Mouse (Mus musculus) midbrain, postnatal 0 days (tissue): Measurements from ENCODE around the gene Soga1. TPM values are rescaled to one million over a fixed set of nuclear protein-coding genes. Genes with fewer than 3 reads are reported as not detected.

Source experiments
- ATAC-seq: fragments of 200-750 bp; cut with Nextera tagmentation; 2 replicates; pipeline ENCODE4 v1.8.0; 2017; ENCODE audit warnings: moderate number of reproducible peaks, mild to moderate bottlenecking, moderate TSS enrichment, moderate library complexity; ENCODE audit not compliant: low FRiP score
- DNase-seq: peaks from one replicate; pipeline ENCODE4 v3.0.0-alpha.2; 2015; ENCODE audit warnings: low spot score
- H3K27ac ChIP-seq: fragments of 300-500 bp; sonication (generic); 2 replicates; pipeline ENCODE4 v1.5.1; 2014; ENCODE audit warnings: low read depth, mild to moderate bottlenecking, low read length, mixed read lengths
- H3K27me3 ChIP-seq: fragments of 300-500 bp; sonication (generic); 2 replicates; pipeline ENCODE4 v1.6.1; 2014; ENCODE audit warnings: low read length, control low read depth, mixed read lengths; ENCODE audit not compliant: insufficient read depth
- H3K36me3 ChIP-seq: fragments of 300-500 bp; sonication (generic); 2 replicates; pipeline ENCODE4 v1.6.1; 2014; ENCODE audit warnings: low read length, control low read depth, mixed read lengths; ENCODE audit not compliant: insufficient read depth
- H3K4me1 ChIP-seq: fragments of 300-500 bp; sonication (generic); 2 replicates; pipeline ENCODE4 v1.6.1; 2014; ENCODE audit warnings: mild to moderate bottlenecking, control low read depth, antibody characterized with exemption, low read length, mixed read lengths; ENCODE audit not compliant: insufficient read depth
- H3K4me2 ChIP-seq: fragments of 300-500 bp; sonication (generic); 2 replicates; pipeline ENCODE4 v1.6.1; 2014; ENCODE audit warnings: low read depth, mild to moderate bottlenecking, low read length, mixed read lengths; ENCODE audit not compliant: poor library complexity, severe bottlenecking
- H3K4me3 ChIP-seq: fragments of 300-500 bp; sonication (generic); 2 replicates; pipeline ENCODE4 v1.5.1; 2014; ENCODE audit warnings: low read depth, mild to moderate bottlenecking, low read length, moderate library complexity
- H3K9ac ChIP-seq: fragments of 300-500 bp; sonication (generic); replicated peaks from 2 replicates; pipeline ENCODE4 v1.6.1; 2014; ENCODE audit warnings: mild to moderate bottlenecking, low read length, moderate library complexity, mixed read lengths; ENCODE audit not compliant: poor library complexity, severe bottlenecking
- H3K9me3 ChIP-seq: fragments of 300-500 bp; sonication (generic); 2 replicates; pipeline ENCODE4 v1.6.1; 2016; ENCODE audit warnings: low read length, control low read depth
- CTCF ChIP-seq: IDR thresholded peaks from 2 replicates; pipeline ENCODE4 v1.5.1; 2016; ENCODE audit warnings: antibody characterized with exemption, mild to moderate bottlenecking
- WGBS: fragments of 180-500 bp; shearing (Covaris S2); extraction: QIAGEN DNeasy Blood & Tissue Kit; methylation state at CpG from one replicate; pipeline ENCODE4 v1.1.7; 2014; 5-methylcytosine and 5-hydroxymethylcytosine counted together
- polyA plus RNA-seq: library from polyadenylated mRNA; unstranded; fragments of >200 nt; fragmentation: Nextera tagmentation; extraction: Ambion mirVana; gene quantifications from 2 replicates; pipeline ENCODE4 v1.2.1, GENCODE M21; 2015
- total RNA-seq: library from RNA; depleted of rRNA; stranded (reverse); fragments of >200 nt; gene quantifications from 2 replicates; pipeline ENCODE4 v1.2.3, GENCODE M21; 2014

Soga1 gene
- total and polyA plus RNA-seq, 2 experiments from 2014 or later: 3.9 to 132 TPM

DNA sequence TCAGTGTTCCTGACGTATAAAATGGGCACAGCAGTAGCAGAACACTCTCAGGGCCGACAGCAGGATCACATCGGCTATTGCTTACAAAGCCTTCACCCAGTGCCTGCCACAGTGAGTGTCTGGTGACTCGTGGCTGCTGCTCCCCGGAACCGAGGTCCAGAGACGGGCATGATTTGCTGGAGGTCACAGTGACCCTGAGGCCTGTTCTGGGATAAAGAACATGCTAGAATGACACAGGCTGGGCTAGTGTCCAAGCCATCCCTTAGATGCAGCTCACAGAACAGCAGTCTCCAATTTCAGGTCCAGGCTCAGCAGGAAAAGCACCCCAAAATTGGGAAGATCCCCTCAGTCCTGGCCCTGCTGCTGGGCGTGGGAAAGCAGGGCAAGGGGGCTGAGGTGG lies 24.8 kb downstream of the Soga1 start:
- H3K9me3 ChIP-seq: no peaks in the 10 kb centered on the region
- H3K9ac ChIP-seq: no peak overlapping the region
- ATAC-seq (no peak), DNase-seq (no peak)
- 83% methylated on average over 8 of the region's 8 CpGs for WGBS
- no peaks in the 10 kb centered on the region for H3K27me3 ChIP-seq
- H3K4me3 ChIP-seq: no peak overlapping the region
- TF ChIP-seq CTCF: no peak
- H3K27ac ChIP-seq: peak overlapping the region; percentile 14; the same call in 1 of the 2 replicates
- H3K4me2 ChIP-seq: no peak overlapping the region
- peaks cover 15% of the 10 kb centered on the region for H3K4me1 ChIP-seq
- H3K36me3 ChIP-seq: peaks cover 30% of the 10 kb centered on the region

DNA sequence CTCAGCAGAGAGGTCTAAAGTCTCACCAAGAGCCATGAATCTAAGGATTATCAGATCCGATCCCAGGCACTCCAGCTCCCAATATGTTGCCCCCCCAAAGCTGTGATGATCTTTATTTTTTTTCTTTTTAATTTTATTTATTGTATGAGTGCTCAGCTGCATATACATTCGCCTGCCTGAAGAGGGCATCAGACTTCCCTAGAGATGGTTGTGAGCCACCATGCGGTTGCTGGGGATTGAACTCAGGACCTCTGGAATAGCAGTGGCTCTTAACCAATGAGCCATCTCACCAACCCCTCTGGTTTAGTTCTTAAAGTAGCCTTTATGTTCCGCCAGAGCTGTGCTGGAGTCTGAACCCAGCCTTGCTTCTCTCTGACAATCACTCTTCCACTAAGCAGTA lies 25.3 kb downstream of the Soga1 start:
- Histone ChIP-seq H3K4me2 (no peak overlapping the region), H3K36me3 (peaks cover 30% of the 10 kb centered on the region), H3K27me3 (no peaks in the 10 kb centered on the region), H3K9me3 (no peaks in the 10 kb centered on the region), H3K27ac (no peak overlapping the region), H3K4me1 (peaks cover 17% of the 10 kb centered on the region), H3K9ac (no peak overlapping the region), H3K4me3 (no peak overlapping the region)
- WGBS: 75% methylated on average over 4 of the region's 4 CpGs
- peak; percentile 57 for TF ChIP-seq CTCF
- DNase-seq (no peak), ATAC-seq (no peak)

DNA sequence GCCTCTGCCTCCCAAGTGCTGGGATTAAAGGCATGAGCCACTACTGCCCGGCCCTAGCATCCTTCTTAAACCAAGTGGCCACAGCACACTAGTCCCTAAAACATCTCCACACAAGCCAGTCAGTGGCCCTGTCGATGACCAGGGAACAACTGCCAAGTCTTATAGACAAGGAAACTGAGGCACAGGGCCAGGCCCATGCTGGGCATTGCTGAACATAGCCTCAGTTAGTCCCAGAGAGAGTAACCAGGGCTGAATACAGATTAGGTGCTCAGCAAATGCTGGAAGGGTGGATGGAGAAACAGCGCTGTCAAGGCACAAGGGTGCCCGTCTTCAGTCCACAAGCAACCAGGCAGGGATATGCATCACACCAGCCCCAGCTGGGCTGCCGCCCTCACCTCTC lies 25.9 kb downstream of the Soga1 start:
- Histone ChIP-seq H3K27me3 (no peaks in the 10 kb centered on the region), H3K9me3 (no peaks in the 10 kb centered on the region), H3K4me2 (no peak overlapping the region), H3K27ac (no peak overlapping the region), H3K36me3 (peaks cover 30% of the 10 kb centered on the region), H3K9ac (no peak overlapping the region), H3K4me1 (peaks cover 21% of the 10 kb centered on the region), H3K4me3 (no peak overlapping the region)
- DNase-seq (no peak), ATAC-seq (no peak)
- whole genome bisulfite sequencing: 98% methylated on average over 5 of the region's 5 CpGs
- TF ChIP-seq CTCF: no peak

DNA sequence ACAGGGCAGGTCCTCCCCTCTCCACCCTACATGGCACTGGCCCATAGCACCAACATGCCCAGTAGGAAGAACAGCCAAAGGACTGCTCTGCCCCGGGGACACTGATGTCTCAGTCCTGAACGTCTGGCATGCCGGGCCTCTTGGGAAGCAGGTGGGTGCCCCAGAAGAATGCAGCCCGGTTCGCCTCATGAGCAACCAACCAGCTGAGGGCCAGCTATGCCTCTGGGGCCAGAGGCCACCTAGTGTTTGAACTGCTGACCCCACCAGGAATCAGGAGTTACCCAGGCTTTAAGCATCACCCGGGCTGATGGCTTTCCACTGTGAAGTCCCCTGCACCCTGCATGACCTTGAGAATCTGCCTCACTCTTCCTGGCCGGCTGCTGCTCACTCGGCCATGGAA lies 26.6 kb downstream of the Soga1 start:
- peaks cover 21% of the 10 kb centered on the region for H3K4me1 ChIP-seq
- peaks cover 33% of the 10 kb centered on the region for H3K36me3 ChIP-seq
- no peaks in the 10 kb centered on the region for H3K27me3 ChIP-seq
- no peak for TF ChIP-seq CTCF
- no peak overlapping the region for H3K4me3 ChIP-seq
- DNase-seq (no peak), ATAC-seq (no peak)
- 76% methylated on average over 8 of the region's 8 CpGs for WGBS
- no peaks in the 10 kb centered on the region for H3K9me3 ChIP-seq
- no peak overlapping the region for H3K9ac ChIP-seq
- H3K4me2 ChIP-seq: no peak overlapping the region
- peak overlapping the region; percentile 43 for H3K27ac ChIP-seq

DNA sequence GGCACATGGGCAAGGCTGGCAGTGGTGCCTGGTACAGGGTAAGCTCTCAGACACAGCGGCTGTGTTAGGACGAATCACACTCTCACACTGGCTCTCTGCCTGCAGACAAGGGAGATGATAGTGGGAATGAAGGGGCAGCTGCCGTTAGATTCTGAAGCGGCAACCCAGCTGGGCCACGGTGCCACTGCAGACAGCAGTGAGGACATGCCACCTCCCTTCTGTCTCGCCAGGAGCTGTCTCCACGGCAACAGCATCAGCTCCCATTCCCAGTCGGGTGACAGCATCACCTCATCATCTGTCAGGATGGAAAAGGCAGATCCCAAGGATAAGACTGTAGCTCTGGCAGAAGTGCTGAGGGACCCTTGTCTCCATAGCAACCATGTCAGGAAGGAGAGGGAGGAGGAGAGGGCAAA lies 29.2 kb downstream of the Soga1 start:
- DNase-seq (peak; percentile 94), ATAC-seq (peak; percentile 80)
- H3K4me2 ChIP-seq: peak overlapping the region; percentile 30; the same call in 1 of the 2 replicates
- WGBS: 15% methylated on average over 8 of the region's 8 CpGs
- peaks cover 21% of the 10 kb centered on the region for H3K4me1 ChIP-seq
- peak overlapping the region; percentile 57 for H3K9ac ChIP-seq
- peaks cover 34% of the 10 kb centered on the region for H3K36me3 ChIP-seq
- no peaks in the 10 kb centered on the region for H3K9me3 ChIP-seq
- H3K27ac ChIP-seq: peak overlapping the region; percentile 94
- H3K27me3 ChIP-seq: no peaks in the 10 kb centered on the region
- no peak overlapping the region for H3K4me3 ChIP-seq
- TF ChIP-seq CTCF: no peak

DNA sequence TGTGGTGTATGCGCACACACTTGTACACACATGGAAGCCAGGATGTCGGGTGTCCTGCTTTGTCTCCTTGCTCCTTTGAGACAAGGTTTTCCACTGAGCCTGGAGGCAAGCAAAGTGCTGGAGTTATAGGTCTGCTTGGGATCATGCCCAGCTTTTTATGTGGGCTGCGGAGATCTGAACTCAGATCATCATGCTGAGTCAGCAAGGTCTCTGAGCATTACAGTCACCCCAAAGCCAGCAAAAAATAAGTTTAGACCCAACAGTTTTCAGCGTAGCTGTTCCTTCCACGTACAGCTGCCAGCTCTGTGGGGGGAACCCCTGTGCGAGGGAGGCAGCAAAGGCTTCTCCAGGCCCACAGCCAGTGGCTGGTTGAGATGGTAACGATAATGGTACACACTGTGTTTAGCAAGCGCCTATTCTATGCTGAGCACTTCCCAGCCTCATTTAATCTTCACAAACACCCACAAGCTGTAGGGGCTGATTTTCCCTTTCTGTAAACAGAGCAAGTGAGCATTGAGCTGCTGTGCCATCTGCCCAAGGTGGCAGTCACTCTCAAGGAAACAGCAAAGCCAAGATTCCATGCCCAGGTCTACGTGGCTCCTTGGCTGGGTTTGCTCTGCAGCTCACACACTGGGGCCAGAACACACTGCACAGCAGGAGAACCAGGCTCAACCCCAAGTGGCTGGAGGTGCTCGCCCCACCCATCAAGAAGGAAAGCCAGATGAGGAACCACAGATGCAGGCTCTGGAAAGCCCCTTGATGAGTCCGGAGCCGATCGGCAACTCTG lies 30.5 kb downstream of the Soga1 start:
- WGBS: 70% methylated on average over 13 of the region's 13 CpGs
- Histone ChIP-seq H3K27me3 (no peaks in the 10 kb centered on the region), H3K9ac (no peak overlapping the region; the same call in 1 of the 2 replicates), H3K4me3 (no peak overlapping the region), H3K9me3 (no peaks in the 10 kb centered on the region), H3K4me2 (no peak overlapping the region), H3K4me1 (peaks cover 21% of the 10 kb centered on the region), H3K36me3 (peaks cover 31% of the 10 kb centered on the region), H3K27ac (peak overlapping the region; percentile 94)
- TF ChIP-seq CTCF: no peak
- ATAC-seq (no peak), DNase-seq (peak; percentile 65)
